Mouse (Mus musculus): Measurements from ENCODE around the gene Tmem53. TPM values are rescaled to one million over a fixed set of nuclear protein-coding genes. Genes with fewer than 3 reads are reported as not detected.

Tmem53 gene
- polyA plus RNA-seq, 2 experiments: 2.4 to 6.7 TPM

- no peak overlapping the region for H3K27ac ChIP-seq
- no peak overlapping the region for H3K4me2 ChIP-seq (ENCODE audit: low read depth)
- peaks cover 38% of the 10 kb centered on the region for H3K36me3 ChIP-seq (replicated peaks; ENCODE audit: control insufficient read depth, insufficient read depth, low read depth)
- TF ChIP-seq EP300 (IDR thresholded peaks at IDR 0.05; ENCODE audit: low read depth) (no peak), CTCF (IDR thresholded peaks at IDR 0.05; ENCODE audit: low read depth) (no peak)
- H3K27me3 ChIP-seq (ENCODE audit: control insufficient read depth, insufficient read depth, low read length): no peaks in the 10 kb centered on the region
- no peak overlapping the region for H3K4me3 ChIP-seq (ENCODE audit: insufficient read depth in 1 of 2, low read depth in 2 of 2, low read length in 2 of 2)
- DNase-seq (ENCODE audit: low read depth in 3 of 3, low spot score in 3 of 3) (no peak), ATAC-seq (ENCODE audit: insufficient read depth) (no peak)
- H3K9ac ChIP-seq (replicated peaks): no peak overlapping the region
- H3K9me3 ChIP-seq (ENCODE audit: control insufficient read depth, low read length): no peaks in the 10 kb centered on the region
- 67% methylated on average over 22 of the region's 22 CpGs for WGBS (ENCODE audit: insufficient replicate concordance)
- peaks cover 6 to 9% of the 10 kb centered on the region in 2 experiments; a peak in 3 of 4 replicates for H3K4me1 ChIP-seq (replicated peaks; ENCODE audit: control insufficient read depth in 2 of 2, insufficient read depth in 2 of 2, low read length in 1 of 2)
Observed at GRCm38 (mm10) chr4:117283271-117284191, 31.8 kb downstream of the Tmem53 start.

GRCm38 (mm10) chr4:117284363-117284762 is 32.6 kb downstream of the Tmem53 start:
- ATAC-seq (ENCODE audit: insufficient read depth) (no peak), DNase-seq (ENCODE audit: low read depth in 3 of 3, low spot score in 3 of 3) (no peak)
- Histone ChIP-seq H3K36me3 (replicated peaks; ENCODE audit: control insufficient read depth, insufficient read depth, low read depth) (peaks cover 36% of the 10 kb centered on the region), H3K4me1 (replicated peaks; ENCODE audit: control insufficient read depth in 2 of 2, insufficient read depth in 2 of 2, low read length in 1 of 2) (peaks cover 6 to 10% of the 10 kb centered on the region in 2 experiments; a peak in 3 of 4 replicates), H3K27ac (no peak overlapping the region), H3K27me3 (ENCODE audit: control insufficient read depth, insufficient read depth, low read length) (no peaks in the 10 kb centered on the region), H3K4me3 (ENCODE audit: insufficient read depth in 1 of 2, low read depth in 2 of 2, low read length in 2 of 2) (no peak overlapping the region), H3K9me3 (ENCODE audit: control insufficient read depth, low read length) (no peaks in the 10 kb centered on the region), H3K4me2 (ENCODE audit: low read depth) (no peak overlapping the region), H3K9ac (replicated peaks) (no peak overlapping the region)
- TF ChIP-seq EP300 (IDR thresholded peaks at IDR 0.05; ENCODE audit: low read depth) (no peak), CTCF (IDR thresholded peaks at IDR 0.05; ENCODE audit: low read depth) (no peak)
- WGBS (ENCODE audit: insufficient replicate concordance): 70% methylated on average over 4 of the region's 4 CpGs

- Histone ChIP-seq H3K9ac (replicated peaks) (peak overlapping the region; percentile 90), H3K4me2 (ENCODE audit: low read depth) (peak overlapping the region; percentile 96), H3K4me3 (ENCODE audit: insufficient read depth in 1 of 2, low read depth in 2 of 2, low read length in 2 of 2) (peak overlapping the region; percentile 90 to 94), H3K27ac (peak overlapping the region; percentile 81), H3K4me1 (replicated peaks; ENCODE audit: control insufficient read depth in 2 of 2, insufficient read depth in 2 of 2, low read length in 1 of 2) (peaks cover 6 to 16% of the 10 kb centered on the region in 2 experiments; a peak in 3 of 4 replicates), H3K36me3 (replicated peaks; ENCODE audit: control insufficient read depth, insufficient read depth, low read depth) (peaks cover 32% of the 10 kb centered on the region), H3K27me3 (ENCODE audit: control insufficient read depth, insufficient read depth, low read length) (no peaks in the 10 kb centered on the region), H3K9me3 (ENCODE audit: control insufficient read depth, low read length) (no peaks in the 10 kb centered on the region)
- peak; percentile 44 to 52 (median 49) for DNase-seq (ENCODE audit: low read depth in 3 of 3, low spot score in 3 of 3)
- ATAC-seq (ENCODE audit: insufficient read depth): peak; percentile 20
- 19% methylated on average over 25 of the region's 25 CpGs for WGBS (ENCODE audit: insufficient replicate concordance)
- TF ChIP-seq CTCF (IDR thresholded peaks at IDR 0.05; ENCODE audit: low read depth): no peak
- no peak for TF ChIP-seq EP300 (IDR thresholded peaks at IDR 0.05; ENCODE audit: low read depth)
Observed at GRCm38 (mm10) chr4:117288277-117288926, 36.7 kb downstream of the Tmem53 start.

- DNase-seq (ENCODE audit: low read depth in 3 of 3, low spot score in 3 of 3) (peak; percentile 50 to 57 (median 54)), ATAC-seq (ENCODE audit: insufficient read depth) (peak; percentile 85)
- WGBS (ENCODE audit: insufficient replicate concordance): under 1% methylated on average over 77 of the region's 80 CpGs
- Histone ChIP-seq H3K9ac (replicated peaks) (peak overlapping the region; percentile 90), H3K9me3 (ENCODE audit: control insufficient read depth, low read length) (no peaks in the 10 kb centered on the region), H3K4me2 (ENCODE audit: low read depth) (peak overlapping the region; percentile 96), H3K27ac (peak overlapping the region; percentile 81), H3K36me3 (replicated peaks; ENCODE audit: control insufficient read depth, insufficient read depth, low read depth) (peaks cover 26% of the 10 kb centered on the region), H3K4me1 (replicated peaks; ENCODE audit: control insufficient read depth in 2 of 2, insufficient read depth in 2 of 2, low read length in 1 of 2) (peaks cover 6 to 16% of the 10 kb centered on the region in 2 experiments; a peak in 3 of 4 replicates), H3K27me3 (ENCODE audit: control insufficient read depth, insufficient read depth, low read length) (no peaks in the 10 kb centered on the region), H3K4me3 (ENCODE audit: insufficient read depth in 1 of 2, low read depth in 2 of 2, low read length in 2 of 2) (peak overlapping the region; percentile 90 to 94)
- TF ChIP-seq CTCF (IDR thresholded peaks at IDR 0.05; ENCODE audit: low read depth): no peak
- no peak for TF ChIP-seq EP300 (IDR thresholded peaks at IDR 0.05; ENCODE audit: low read depth)
Observed at GRCm38 (mm10) chr4:117288927-117289801, 37.4 kb downstream of the Tmem53 start.

All from liver, embryonic 14.5 days (tissue).